Mouse (Mus musculus): ENCODE data around the gene Fam192a.

GRCm38 (mm10) chr8:94575148-94575547, 26.6 kb downstream of the Fam192a start:
- no peak for TF ChIP-seq POLR2A (IDR thresholded peaks at IDR 0.05; ENCODE audit: insufficient read length, low read depth)
- TF ChIP-seq USF1 (IDR thresholded peaks at IDR 0.05; ENCODE audit: low read depth) = no peak
- TF ChIP-seq MYOD1 (IDR thresholded peaks at IDR 0.05; ENCODE audit: control insufficient read depth in 1 of 3, insufficient read length in 2 of 3, low read depth in 2 of 3) = no peak
- no peak for TF ChIP-seq SRF (IDR thresholded peaks at IDR 0.05; ENCODE audit: control insufficient read depth, insufficient read length, low read depth)
- no peak for TF ChIP-seq POLR2AphosphoS2 (IDR thresholded peaks at IDR 0.05; ENCODE audit: insufficient read length, low read depth)
- TF ChIP-seq MYOG (IDR thresholded peaks at IDR 0.05; ENCODE audit: control insufficient read depth in 1 of 3, insufficient read depth in 1 of 3, insufficient read length in 2 of 3, low read depth in 2 of 3) = no peak
- no peak for TF ChIP-seq E2F4 (IDR thresholded peaks at IDR 0.05; ENCODE audit: insufficient read depth)
- TF ChIP-seq TCF12 (IDR thresholded peaks at IDR 0.05; ENCODE audit: insufficient read depth, poor library complexity, severe bottlenecking) = no peak
- no peak for TF ChIP-seq REST (IDR thresholded peaks at IDR 0.05; ENCODE audit: insufficient read depth, insufficient read length)
